Mouse (Mus musculus) brain, embryonic 18.5 days (tissue): ENCODE data around the gene Arhgap15.
"Not testable (repeated sequence)": the region's sequence is repeated elsewhere in the genome, so short reads cannot be mapped to it uniquely, and the experiment has no call there.

ENCODE experiments used
- DNase-seq: peaks from one replicate; pipeline ENCODE4 v3.0.0-alpha.2; 2012; ENCODE audit warnings: low read depth, low spot score

The Arhgap15 gene

DNA sequence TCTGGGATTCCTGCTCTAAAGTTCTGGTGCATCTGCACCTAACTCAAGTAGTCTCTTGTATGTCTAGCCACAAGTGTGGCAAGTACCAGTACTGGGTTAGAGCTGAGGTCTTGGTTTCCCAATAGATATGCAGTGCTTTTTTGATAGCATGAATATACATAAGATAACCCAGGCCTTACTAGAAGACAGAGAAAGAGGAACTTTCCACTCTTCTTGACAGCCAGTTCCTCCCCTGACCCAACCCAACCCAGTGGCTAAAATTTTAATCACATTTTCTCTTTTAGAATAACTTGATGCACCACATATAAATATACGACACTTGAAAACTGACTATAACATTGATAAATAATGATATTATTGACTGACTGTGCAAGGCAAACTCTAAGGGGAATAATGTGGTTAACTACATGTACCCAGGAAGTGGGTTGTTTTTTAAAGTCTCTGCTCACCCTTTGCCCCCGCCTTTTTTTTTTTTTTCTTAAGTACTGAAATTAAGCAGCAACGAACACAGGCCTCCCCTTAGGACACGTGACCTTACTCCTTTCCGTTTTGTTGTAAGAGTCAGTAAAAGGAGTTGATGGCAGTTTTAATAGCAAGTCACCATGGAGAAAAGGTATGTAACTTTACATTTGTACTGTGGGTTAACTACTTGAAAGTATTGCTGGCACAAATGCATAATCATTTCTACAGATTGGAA is at the start of gene Arhgap15:
Arhgap15 (plus strand) TSS at position 538 of the 697 bp plus-strand sequence.
- DNase-seq, result no peak

DNA sequence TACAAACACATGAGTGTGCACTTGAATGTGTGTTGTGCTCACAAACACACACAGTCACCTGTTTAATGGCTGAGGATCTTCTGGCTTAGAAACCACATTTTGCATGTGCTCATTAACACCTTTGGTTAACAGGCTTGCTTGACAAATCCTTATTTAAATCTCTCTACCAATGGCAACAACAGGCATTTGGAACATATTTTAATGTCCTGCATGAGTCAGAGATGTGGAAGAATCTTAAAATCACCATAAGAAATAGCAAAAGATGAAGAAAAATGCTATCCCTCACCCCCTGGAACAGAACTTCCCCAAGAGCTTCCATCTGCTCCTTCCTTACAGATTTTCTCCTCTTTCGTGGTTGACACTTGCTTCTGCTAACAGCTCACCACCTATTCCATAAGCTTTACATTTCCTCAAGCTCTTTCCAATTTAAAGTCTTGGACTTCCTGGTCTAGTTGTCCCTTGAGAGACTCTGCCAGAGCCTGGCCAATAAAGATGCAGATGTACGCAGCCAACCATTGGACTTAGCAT is 35.9 kb upstream of the Arhgap15 start:
- no peak for DNase-seq

DNA sequence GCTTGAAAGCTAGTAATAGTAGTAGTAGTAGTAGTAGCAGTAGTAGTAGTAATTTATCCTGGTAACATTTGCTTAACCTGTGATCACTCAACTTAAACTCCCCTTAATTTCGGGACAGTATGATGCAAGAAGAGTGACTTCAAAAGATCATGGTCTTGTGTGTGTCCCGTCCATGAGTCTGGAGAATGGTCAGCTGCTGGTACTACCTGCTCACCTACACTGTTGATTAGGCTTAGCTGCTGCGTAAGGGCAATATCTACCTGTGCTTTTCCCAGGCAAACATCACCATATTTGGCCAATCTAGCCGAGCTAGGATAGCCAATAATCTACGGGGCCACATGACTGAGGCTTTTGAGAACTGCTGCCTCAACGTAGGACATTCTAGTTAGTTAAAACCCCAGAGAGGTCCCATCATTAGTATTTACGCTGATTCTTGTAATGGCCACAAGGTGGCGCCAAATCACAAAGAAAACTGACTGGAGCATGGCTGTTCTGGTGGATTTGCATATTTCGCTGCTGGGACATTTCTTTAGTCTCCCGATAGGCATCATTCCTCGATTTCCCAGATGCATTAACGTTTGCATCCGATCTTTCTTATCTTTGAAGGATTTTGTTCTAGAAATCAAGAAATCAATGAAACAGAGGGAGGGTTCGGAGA is 26.0 kb upstream of the Arhgap15 start:
- DNase-seq, result peak; percentile 62

DNA sequence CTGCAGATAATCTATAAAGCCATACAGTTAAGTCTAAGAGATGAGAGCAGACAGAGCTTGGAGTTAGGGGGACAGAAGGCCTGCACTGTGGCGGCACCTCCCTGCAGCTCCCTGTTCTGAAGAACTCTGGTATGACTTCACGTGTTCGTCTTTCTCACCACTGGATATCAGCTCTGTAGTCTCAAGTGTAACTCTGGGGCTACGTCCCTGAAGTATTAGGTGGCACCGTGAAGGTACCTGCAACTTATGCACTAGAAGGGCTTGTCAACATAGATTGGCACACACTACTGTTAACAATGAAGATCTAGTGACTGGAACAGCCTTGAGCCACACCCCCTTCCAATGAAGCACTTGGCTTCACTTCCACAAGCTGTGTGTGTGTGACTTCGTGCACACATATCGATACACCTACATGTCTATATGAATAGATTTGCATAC is 25.5 kb upstream of the Arhgap15 start:
- no peak for DNase-seq

DNA sequence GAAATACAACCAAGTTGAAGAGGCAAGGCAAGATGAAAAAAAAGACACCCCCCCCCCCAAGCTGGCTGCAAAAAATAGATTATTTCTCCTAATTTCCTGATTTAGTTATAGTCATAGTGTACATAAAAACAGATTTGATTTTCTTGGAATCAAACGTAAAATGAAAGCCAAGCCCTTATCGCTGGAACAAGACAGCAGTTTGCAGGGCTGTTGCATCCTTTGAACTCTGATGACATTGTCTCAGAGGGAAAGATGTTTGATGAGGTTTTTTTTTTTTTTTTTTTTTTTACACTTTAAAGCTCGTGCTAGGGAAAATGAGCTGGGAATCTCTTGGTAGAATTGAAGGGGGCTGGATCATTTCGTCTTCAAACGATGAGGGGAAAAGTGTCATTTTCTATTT is 21.4 kb upstream of the Arhgap15 start:
- no peak for DNase-seq

DNA sequence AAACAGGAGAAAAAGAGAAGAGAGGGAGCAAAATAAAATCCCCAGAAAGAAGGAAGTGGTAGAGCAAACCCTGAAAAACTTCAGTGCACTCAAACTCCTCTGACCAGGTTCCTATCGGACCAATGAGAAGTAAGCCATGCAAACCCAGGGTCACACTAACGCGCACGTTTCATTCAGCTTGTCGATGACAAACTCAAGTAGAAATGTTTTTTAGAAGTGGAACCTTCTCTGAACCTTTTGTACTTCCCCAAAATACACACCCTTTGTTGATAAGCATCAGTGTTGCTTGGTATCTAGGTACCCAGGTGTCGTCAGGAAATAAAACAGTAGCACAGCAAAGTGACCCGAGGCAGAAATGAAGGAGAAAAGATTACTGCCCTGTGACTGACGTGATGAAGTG is 20.9 kb upstream of the Arhgap15 start:
- DNase-seq, result no peak

DNA sequence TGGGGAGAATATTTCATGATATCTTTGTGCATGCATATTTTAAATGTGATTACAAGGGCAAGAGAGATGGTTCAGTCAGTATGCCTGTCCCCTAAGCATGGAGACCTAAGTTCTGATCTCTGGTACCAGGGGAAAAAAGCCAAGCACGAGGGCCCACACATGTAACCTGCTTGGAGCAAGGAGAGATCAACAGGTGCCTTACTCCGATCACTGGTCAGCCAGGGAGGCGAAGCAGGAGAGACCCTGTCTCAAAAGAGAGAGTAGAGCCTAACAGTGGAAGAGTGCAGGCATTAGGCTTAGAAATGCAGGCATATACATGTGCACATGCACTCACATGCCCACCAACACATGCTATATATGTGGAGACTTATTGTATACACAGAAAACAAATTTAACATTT is 19.8 kb upstream of the Arhgap15 start:
- DNase-seq, result no peak

DNA sequence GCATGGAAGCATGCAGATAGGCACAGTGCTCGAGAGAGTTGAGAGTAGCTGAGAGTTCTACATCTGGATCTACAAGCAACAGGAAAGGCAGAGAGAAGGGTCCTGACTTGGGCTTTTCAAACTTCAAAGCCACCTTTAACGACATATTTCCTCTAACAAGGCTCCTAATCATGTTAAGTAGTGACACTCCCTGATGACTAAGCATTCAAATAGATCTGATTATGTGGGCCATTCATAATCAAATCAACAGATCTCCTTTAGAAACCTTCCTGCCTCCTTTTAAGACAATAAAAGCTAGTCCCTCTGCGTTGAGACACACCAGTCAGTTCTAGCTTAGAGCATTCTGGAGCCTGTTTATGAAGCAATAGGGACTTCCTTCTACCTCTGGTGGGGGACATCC is 16.2 kb upstream of the Arhgap15 start:
- DNase-seq, result no peak

DNA sequence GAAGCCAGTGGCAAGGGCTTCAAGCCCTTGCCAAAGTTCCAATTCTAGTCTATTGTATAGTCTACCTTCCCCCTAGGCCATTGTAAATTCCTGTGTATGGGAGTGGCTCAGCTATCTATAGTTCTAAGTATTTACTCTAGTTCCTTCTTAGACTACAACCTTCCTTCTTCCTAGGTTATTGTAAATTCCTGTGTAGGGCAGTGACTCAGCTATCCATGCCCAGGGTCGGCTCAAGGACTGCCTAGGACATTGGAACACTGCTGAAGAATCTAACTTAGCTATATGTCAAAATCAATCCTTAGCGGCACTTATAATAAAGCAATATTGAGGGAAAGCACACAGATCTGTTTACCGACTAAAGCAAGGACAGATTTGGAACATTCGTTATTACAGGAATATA is 13.6 kb upstream of the Arhgap15 start:
- DNase-seq, result not testable (repeated sequence)

DNA sequence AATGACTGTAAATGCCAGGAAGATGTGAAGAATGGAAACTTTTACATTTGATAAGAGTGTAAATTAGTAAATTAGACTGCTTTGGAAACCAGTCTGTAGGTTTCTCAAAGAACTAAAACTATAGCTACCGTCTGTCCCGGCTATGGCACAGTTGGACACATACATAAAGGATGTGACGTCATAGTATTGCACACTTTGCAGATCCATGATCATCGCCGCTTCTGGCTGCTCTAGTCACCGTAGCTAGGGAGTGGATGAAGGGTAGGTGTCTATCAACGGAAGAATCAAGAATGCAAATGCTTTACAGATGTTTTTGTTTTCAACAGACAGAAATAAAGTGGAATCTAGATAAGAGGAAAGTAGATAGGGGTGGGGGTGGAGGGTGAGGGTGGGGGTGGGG is 11.1 kb upstream of the Arhgap15 start:
- no peak for DNase-seq

DNA sequence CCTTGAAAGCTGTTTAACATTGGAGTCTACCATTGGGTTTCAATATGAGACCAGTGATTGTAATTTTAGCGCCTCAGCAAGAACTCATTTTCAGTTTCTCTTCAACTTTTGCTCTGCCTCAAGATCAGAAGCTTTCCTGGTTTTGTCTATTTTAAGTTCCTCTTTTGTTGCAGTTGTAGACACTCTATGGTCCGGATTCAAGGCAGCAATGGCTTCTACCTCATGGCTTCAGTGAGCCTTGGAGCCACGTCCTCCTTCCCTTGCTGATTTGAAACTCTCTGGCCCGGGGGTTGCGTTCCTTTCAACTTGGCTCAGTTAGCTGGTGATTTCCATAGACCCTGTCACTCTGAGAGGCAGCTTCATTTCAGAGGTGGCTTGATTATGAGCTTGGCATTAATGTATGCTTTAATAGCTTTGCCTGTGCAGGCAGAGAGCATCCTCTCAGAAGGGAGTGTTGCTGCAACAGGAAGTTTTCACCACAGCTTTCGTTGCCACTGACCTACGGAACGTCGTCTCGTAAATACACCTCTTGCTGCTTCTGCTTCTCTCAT is 10.0 kb upstream of the Arhgap15 start:
- DNase-seq, result no peak

DNA sequence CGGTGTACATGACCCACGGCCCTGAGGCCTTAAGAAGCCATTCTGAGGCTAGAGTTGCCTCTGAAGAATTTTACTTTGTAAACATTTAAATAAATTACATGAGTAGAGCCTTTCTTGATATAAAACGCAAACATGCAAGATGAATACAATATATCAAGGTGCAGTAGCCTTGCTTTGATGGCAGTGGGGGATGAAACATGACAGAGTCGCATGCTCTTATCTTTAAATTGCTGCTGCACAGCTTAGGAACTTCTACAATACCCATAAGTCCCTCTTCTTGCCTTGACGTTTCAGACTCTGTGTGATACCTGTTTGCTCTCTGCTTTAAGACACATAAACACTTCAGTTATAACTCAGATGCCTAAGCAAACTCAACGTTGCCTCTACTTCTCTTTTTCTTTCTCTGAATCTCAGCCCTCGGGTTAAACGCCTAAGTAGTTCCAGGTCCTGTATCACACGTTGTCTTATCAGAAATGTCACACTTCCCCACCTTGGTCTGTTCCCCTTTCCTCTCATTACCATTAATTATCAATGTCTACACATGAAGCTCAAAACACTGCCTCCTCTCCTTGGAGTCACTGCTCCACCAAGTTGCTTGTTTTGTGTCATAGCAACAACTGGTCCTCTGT is 9.3 kb upstream of the Arhgap15 start:
- DNase-seq, result no peak

DNA sequence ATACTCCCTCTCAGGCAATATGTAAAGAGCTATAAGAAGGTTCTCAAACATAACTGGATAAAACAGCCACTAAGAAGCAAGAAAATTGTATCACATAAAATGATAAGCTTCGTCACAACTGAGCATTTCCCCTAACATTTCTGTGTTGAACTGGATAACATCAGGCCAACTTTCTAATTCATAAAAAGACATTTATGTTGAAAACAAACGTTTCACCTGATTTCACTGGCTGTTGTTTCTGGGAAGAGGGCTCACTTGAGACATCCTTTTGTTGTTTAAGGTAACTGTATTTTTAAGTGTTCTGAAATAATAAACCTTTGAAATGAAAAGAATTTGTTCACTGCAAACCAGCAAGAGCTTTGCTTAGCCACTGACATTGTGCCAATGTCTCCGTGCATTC is 697 bp downstream of the Arhgap15 start:
- DNase-seq, result no peak

DNA sequence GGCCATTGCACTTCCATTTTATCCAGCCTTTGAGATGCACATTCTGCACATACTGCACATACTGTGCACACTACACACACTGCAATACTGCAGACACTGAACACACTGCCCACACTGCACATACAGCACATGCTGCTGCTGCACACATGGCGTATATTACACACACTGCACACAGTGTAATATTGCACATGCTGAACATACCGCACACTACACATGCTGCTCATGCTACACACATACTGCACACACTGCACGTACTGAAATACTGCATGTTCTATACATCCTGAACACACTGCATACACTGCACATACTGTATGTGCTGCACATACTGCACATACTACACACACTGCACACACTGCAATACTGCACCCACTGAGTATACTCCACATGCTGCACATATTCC is 7.3 kb downstream of the Arhgap15 start:
- DNase-seq, result no peak

DNA sequence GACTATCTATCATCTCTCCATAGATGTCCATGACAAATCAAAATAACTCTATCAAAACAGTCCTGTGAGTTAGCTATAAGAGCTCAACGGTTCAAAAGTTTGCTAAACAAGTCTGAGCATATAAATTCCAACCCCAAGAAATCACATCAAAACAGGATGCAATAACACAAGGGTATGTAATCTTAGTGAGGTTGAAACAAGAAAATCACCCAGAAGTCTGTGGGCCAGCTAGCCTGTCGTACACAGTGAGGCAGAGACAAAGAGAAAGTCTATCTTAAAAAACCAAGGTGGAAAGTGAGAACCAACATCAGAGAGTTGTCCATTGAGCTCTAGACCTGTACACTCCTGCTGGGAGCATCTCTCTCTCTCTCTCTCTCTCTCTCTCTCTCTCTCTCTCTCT is 8.0 kb downstream of the Arhgap15 start:
- DNase-seq, result no peak

DNA sequence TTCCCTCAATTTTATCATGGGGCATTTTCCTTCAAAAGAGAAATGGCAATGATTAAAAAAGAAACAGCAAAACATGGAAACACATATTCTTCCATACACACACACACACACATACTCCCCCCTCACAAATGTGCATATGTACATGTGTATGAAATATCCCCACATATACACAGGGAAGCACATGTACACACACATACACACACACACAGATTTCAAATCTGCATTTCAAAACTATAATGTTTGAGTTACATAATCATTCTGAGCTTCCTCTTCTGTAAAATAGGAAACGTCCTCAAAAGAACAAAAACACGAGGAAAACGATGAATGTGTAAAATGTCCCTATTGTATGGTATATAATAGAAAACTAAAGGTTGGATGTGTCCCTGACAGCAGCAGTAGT is 13.1 kb downstream of the Arhgap15 start:
- no peak for DNase-seq

DNA sequence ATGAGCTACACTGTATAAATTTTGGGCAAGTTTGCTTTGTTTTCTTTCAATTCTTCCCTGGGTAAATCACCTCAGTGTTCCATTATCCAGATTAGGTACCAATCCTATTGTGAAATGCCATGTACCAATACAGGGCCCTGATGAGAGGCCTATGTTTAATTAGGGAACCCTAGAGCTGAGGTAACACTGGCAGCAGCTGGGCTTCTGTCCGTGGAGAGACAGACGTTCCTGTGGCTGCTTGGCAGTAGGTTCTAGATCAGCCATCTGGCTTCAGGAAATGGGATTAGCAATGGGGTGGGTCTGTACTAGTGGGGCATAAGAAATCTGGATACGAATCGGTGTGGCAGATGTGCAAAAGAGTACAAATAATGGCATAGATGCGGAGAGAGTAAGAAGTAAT is 14.7 kb downstream of the Arhgap15 start:
- no peak for DNase-seq

DNA sequence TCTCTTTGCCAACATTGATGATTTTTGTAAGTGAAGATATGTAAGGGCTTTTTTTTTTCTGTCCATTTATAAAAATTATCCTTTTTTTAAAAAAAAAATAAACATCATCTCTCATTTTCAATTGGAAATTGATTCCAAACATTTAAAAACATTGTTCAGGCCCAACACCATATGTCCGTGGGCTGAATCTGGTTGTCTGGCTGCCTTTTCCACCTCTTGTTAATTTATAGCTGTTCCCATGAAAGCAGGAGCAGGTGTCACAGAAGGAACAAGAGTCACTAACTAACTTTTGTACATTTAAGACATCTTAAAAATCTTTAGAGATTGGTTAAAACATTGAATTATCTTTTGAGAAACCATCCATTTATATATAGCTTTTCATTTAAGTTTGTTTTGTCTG is 15.8 kb downstream of the Arhgap15 start:
- no peak for DNase-seq

DNA sequence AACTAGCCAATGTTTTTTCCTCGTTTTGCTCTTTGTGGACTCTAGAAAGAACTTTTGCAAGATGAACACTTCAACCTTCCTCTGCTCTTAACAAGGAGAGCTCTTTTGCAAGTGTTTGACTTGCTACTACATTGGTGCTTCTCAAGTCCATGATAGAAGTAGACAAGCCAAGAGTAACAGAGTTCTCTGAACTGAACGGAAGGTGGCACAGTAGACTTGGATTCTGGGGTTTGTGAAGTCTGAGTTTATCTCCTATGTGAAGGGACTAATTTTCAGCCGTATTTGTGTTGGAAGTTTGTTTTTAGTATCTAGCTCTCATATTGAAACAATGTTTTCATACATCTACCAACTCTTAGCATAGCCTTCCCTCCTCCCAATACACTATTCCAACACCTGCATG is 17.6 kb downstream of the Arhgap15 start:
- no peak for DNase-seq

DNA sequence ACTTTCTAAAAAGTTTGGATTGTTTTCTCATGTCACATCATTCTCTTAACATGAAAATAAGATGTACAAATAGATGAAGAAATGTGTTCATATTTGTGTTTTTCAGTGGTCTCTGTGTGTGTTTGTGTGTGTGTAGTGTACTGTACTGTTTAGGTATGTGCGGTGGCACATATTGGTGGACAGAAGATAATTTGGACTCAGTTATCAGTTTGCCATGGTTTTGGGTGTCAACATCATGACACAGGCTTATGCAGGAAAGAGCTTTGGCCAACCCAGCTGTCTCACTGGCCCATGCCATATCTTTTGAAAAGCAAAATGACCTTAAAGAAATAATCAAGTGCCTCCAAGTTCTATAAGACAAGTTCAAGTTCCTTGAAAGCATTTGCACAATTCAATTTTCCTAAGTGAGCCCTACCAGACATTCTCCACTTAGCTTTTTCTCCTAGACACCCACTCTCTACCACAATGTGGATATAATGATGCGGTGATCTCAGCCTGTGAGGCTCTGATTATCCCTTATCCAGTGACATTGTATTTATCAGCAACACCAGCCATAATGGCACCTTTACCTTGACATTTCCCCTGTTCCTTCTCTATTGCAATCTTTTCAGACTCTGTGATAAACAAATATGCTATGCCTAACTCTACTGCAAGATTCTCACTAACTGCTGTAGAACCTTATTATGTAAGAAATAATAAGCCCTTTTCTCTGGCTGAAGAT is 21.4 kb downstream of the Arhgap15 start:
- no peak for DNase-seq

DNA sequence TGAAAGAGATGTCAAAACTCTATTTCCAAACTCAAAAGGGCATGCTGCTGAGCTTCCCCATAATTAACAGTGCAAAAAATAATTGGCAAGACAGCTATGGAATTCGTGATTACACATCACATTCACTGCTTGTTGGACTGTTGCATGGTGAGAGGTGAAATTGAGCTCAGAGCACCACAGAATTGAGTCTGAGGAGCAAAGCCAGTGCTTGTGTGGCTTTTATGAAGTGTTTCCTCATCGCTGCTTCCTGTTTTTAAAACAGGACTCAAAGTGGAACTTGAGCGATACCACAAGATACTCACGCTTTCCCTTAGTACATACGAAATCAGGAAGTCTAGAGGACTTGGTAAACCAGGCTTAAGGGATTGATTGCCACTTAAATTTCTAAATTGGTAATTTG is 24.0 kb downstream of the Arhgap15 start:
- DNase-seq, result no peak

DNA sequence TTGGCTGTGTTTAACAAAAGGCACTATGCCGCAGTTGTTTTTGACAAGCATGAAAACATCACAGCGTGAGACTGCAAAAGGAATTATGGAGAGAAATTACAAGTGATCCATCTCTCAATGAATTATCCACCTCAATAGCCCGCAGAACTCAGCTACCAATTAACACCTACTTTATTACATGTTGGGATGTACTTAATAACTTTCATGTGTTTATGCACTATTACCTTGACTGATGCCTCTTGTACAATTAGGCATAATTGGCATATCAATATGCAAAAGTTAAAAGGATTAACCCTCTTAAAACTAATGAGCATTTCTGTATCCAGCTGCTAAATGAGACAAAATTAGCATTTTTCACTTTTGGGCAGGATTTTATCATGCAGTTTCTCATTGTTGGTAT is 33.5 kb downstream of the Arhgap15 start:
- no peak for DNase-seq
